Mouse (Mus musculus) limb, embryonic 12.5 days (tissue): ENCODE results near the gene T. TPM values are rescaled to one million over a fixed set of nuclear protein-coding genes. Genes with fewer than 3 reads are reported as not detected.
A peak's percentile ranks its signal among the peaks of the same experiment; 100 is the strongest.

ENCODE experiments used
- ATAC-seq: fragments of 200-750 bp; cut with Nextera tagmentation; 2 replicates; pipeline ENCODE4 v1.8.0; 2017; ENCODE audit warnings: low read depth, moderate TSS enrichment; ENCODE audit not compliant: insufficient number of reproducible peaks, insufficient read depth, low FRiP score, low TSS enrichment
- H3K27ac ChIP-seq: fragments of 300-500 bp; sonication (generic); 2 replicates; pipeline ENCODE4 v1.5.1; 2016; ENCODE audit warnings: mild to moderate bottlenecking, moderate library complexity
- H3K27me3 ChIP-seq: fragments of 300-500 bp; sonication (generic); 2 replicates; pipeline ENCODE4 v1.6.1; 2016; ENCODE audit warnings: mild to moderate bottlenecking, moderate library complexity
- H3K36me3 ChIP-seq: fragments of 300-500 bp; sonication (generic); 2 replicates; pipeline ENCODE4 v1.6.1; 2016; ENCODE audit warnings: mild to moderate bottlenecking, moderate library complexity
- H3K4me1 ChIP-seq: fragments of 300-500 bp; sonication (generic); replicated peaks from 2 replicates; pipeline ENCODE4 v1.6.1; 2016
- H3K4me2 ChIP-seq: fragments of 300-500 bp; sonication (generic); 2 replicates; pipeline ENCODE4 v1.6.1; 2016; ENCODE audit warnings: mild to moderate bottlenecking, moderate library complexity
- H3K4me3 ChIP-seq: fragments of 300-500 bp; sonication (generic); replicated peaks from 2 replicates; pipeline ENCODE4 v1.5.1; 2016; ENCODE audit warnings: mild to moderate bottlenecking
- H3K9ac ChIP-seq: fragments of 300-500 bp; sonication (generic); replicated peaks from 2 replicates; pipeline ENCODE4 v1.6.1; 2016; ENCODE audit warnings: mild to moderate bottlenecking, moderate library complexity
- H3K9me3 ChIP-seq: fragments of 300-500 bp; sonication (generic); 2 replicates; pipeline ENCODE4 v1.6.1; 2016; ENCODE audit warnings: mild to moderate bottlenecking, moderate library complexity
- WGBS: fragments of 180-500 bp; shearing (Covaris S2); methylation state at CpG from one replicate; pipeline ENCODE4 v1.1.7; 2016; 5-methylcytosine and 5-hydroxymethylcytosine counted together
- polyA plus RNA-seq: library from polyadenylated mRNA; unstranded; fragments of >200 nt; fragmentation: Nextera tagmentation; extraction: Ambion mirVana; gene quantifications from 2 replicates; pipeline ENCODE4 v1.2.1, GENCODE M21; 2016

T gene
- polyA plus RNA-seq, 1 experiment from 2014 or later = 1.5 TPM

- Histone ChIP-seq H3K27ac (peak overlapping the region; percentile 60), H3K4me3 (no peak overlapping the region)
These were observed 25.5 kb upstream of the T start for GRCm38 (mm10) chr17:8408589-8409295.

DNA sequence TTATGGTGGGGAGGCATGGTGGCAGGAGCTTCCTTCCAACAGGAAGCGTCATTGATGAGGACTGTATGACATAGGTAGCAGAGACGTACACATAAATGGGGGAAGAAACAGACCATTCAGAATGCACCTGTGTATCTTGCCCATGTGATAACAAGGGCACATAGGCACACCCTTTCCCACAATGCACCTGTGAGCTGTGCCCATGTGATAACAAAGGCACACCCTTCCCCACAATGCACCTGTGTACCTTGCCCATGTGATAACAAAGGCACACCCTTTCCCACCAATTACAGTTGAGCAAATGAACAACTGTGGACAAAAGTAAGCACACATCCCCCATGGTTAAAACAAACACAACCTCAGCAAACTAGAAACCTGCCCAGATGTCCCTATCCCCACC is 23.9 kb upstream of the T start:
- Histone ChIP-seq H3K4me3 (no peak overlapping the region), H3K4me1 (peaks cover 48% of the 10 kb centered on the region), H3K27me3 (peaks cover 24% of the 10 kb centered on the region), H3K27ac (no peak overlapping the region), H3K9me3 (no peaks in the 10 kb centered on the region), H3K9ac (no peak overlapping the region), H3K4me2 (no peak overlapping the region), H3K36me3 (no peaks in the 10 kb centered on the region)
- WGBS = 85% methylated on average over 2 of the region's 2 CpGs
- ATAC-seq = no peak

More at GRCm38 (mm10) chr17:8408589-8409295, 25.5 kb upstream of the T start:
- H3K36me3 ChIP-seq = no peaks in the 10 kb centered on the region
- 0 out of 2 replicates have a peak, but pooled peaks have one; percentile 24 for ATAC-seq
- 0 out of 2 replicates have a peak overlapping the region, but pooled peaks have one; percentile 27 for H3K9ac ChIP-seq
- peaks cover 40% of the 10 kb centered on the region for H3K4me1 ChIP-seq
- H3K4me2 ChIP-seq = peak overlapping the region; percentile 39
- WGBS = 2% methylated on average over 16 of the region's 16 CpGs
- H3K27me3 ChIP-seq = peaks cover 13% of the 10 kb centered on the region
- no peaks in the 10 kb centered on the region for H3K9me3 ChIP-seq

GRCm38 (mm10) chr17:8413656-8414055 is 20.6 kb upstream of the T start:
- 52% methylated on average over 5 of the region's 5 CpGs for WGBS
- Histone ChIP-seq H3K9me3 (no peaks in the 10 kb centered on the region), H3K4me3 (no peak overlapping the region), H3K9ac (no peak overlapping the region), H3K4me2 (no peak overlapping the region), H3K4me1 (peaks cover 30% of the 10 kb centered on the region), H3K27ac (no peak overlapping the region), H3K36me3 (no peaks in the 10 kb centered on the region), H3K27me3 (peaks cover 24% of the 10 kb centered on the region)
- ATAC-seq = no peak

GRCm38 (mm10) chr17:8415533-8415932 is 18.7 kb upstream of the T start:
- no peak for ATAC-seq
- H3K27ac ChIP-seq = no peak overlapping the region
- H3K9ac ChIP-seq = no peak overlapping the region
- H3K4me3 ChIP-seq = no peak overlapping the region
- H3K36me3 ChIP-seq = no peaks in the 10 kb centered on the region
- peaks cover 24% of the 10 kb centered on the region for H3K27me3 ChIP-seq
- H3K9me3 ChIP-seq = no peaks in the 10 kb centered on the region
- no peak overlapping the region; the same call in 1 of the 2 replicates for H3K4me2 ChIP-seq
- peaks cover 16% of the 10 kb centered on the region for H3K4me1 ChIP-seq
- WGBS = 13% methylated on average over 8 of the region's 8 CpGs

- Histone ChIP-seq H3K36me3 (no peaks in the 10 kb centered on the region), H3K9me3 (no peaks in the 10 kb centered on the region), H3K27ac (0 out of 2 replicates have a peak overlapping the region, but pooled peaks have one; percentile 12), H3K4me1 (peaks cover 16% of the 10 kb centered on the region), H3K27me3 (peaks cover 24% of the 10 kb centered on the region), H3K9ac (no peak overlapping the region), H3K4me2 (no peak overlapping the region), H3K4me3 (no peak overlapping the region)
- no peak for ATAC-seq
- 69% methylated on average over 8 of the region's 8 CpGs for WGBS
These were observed 17.4 kb upstream of the T start for GRCm38 (mm10) chr17:8416865-8417264.

- WGBS = 84% methylated on average over 1 of the region's 1 CpGs
These were observed 13.5 kb upstream of the T start for GRCm38 (mm10) chr17:8420739-8421138.

DNA sequence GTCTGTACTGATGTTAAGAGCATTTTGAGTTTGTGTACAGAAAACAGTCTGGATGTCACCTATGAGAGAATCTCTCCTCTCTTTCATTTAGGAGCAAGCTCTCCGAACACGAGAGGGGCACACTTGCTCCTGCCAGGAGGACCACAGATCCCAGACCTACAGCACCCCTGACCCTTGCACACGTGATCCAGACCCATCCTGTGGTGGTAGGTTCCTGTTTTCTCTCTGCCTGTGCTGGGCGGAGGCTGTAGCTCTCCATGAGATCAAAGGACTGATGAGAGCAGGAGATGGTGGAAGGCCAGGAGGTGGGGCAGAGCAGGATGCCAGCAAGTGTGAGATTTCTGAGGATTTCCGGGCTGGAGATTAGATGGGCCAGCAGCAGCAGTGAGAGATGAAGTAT is 12.7 kb upstream of the T start:
- H3K4me1 ChIP-seq = no peaks in the 10 kb centered on the region
- ATAC-seq = no peak
- no peaks in the 10 kb centered on the region for H3K36me3 ChIP-seq
- no peak overlapping the region for H3K4me2 ChIP-seq
- H3K4me3 ChIP-seq = no peak overlapping the region
- 14% methylated on average over 5 of the region's 5 CpGs for WGBS
- H3K9me3 ChIP-seq = no peaks in the 10 kb centered on the region
- H3K9ac ChIP-seq = no peak overlapping the region
- H3K27me3 ChIP-seq = no peaks in the 10 kb centered on the region
- no peak overlapping the region for H3K27ac ChIP-seq

More at GRCm38 (mm10) chr17:8420739-8421138, 13.5 kb upstream of the T start:
- ATAC-seq = no peak
- Histone ChIP-seq H3K9me3 (no peaks in the 10 kb centered on the region), H3K9ac (no peak overlapping the region), H3K4me3 (no peak overlapping the region), H3K36me3 (no peaks in the 10 kb centered on the region), H3K4me2 (no peak overlapping the region), H3K4me1 (peaks cover 3% of the 10 kb centered on the region; the same call in 1 of the 2 replicates), H3K27me3 (no peaks in the 10 kb centered on the region; the same call in 1 of the 2 replicates), H3K27ac (no peak overlapping the region)

DNA sequence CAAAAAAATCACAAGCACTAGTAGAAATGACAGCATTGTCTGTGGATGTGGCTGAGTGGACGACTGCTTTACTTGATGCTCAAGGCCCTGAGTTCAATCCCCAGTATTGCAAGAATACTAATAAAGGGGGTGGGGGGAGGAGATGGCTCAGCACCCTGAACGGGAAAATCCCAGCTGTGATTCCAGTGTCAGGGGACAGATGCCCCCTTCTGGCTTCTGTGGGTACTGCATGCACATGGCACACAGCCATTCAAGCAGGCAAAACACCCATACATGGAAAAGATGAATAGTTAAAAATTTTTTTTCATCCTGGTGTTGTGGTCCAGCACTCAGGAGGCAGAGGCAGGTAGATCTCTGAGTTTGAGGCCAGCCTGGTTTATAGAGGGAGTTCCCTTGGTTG is 10.9 kb upstream of the T start:
- Histone ChIP-seq H3K27me3 (peaks cover 13% of the 10 kb centered on the region), H3K36me3 (no peaks in the 10 kb centered on the region), H3K9me3 (no peaks in the 10 kb centered on the region), H3K4me2 (no peak overlapping the region), H3K9ac (no peak overlapping the region), H3K4me1 (no peaks in the 10 kb centered on the region), H3K27ac (no peak overlapping the region), H3K4me3 (no peak overlapping the region)
- WGBS = 52% methylated on average over 2 of the region's 2 CpGs
- ATAC-seq = no peak

DNA sequence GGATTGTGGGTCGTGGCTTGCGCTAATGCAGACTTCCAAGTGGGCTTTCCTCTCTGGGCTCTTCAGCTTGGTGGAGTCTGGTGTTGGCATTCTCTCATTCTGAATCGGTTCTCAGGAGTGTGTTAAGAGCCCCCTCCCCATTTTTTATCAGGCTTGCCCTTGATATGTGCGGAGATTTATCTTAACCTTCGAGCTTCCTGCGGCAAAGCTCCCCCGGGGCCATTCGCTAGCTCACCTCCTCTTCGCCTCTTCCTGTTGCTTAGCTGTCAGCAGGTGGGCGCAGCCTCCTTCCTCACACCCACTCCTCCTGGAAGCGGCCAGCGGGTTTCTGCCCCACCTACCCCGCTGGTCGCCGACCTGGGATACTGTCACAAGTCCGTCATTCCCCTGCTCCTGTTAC is 4.8 kb upstream of the T start:
- WGBS = under 1% methylated on average over 16 of the region's 16 CpGs
- no peaks in the 10 kb centered on the region for H3K9me3 ChIP-seq
- no peak overlapping the region for H3K27ac ChIP-seq
- ATAC-seq = no peak
- peaks cover 25% of the 10 kb centered on the region for H3K4me1 ChIP-seq
- H3K27me3 ChIP-seq = peaks cover 74% of the 10 kb centered on the region
- no peak overlapping the region for H3K4me2 ChIP-seq
- no peaks in the 10 kb centered on the region for H3K36me3 ChIP-seq
- no peak overlapping the region for H3K4me3 ChIP-seq
- H3K9ac ChIP-seq = no peak overlapping the region

- Histone ChIP-seq H3K27me3 (peaks cover 79% of the 10 kb centered on the region), H3K4me3 (no peak overlapping the region), H3K9me3 (no peaks in the 10 kb centered on the region), H3K4me2 (no peak overlapping the region), H3K4me1 (peaks cover 29% of the 10 kb centered on the region), H3K9ac (no peak overlapping the region), H3K27ac (no peak overlapping the region), H3K36me3 (no peaks in the 10 kb centered on the region)
- no peak for ATAC-seq
- WGBS = 2% methylated on average over 5 of the region's 5 CpGs
These were observed 4.3 kb upstream of the T start for GRCm38 (mm10) chr17:8429896-8430295.

GRCm38 (mm10) chr17:8432179-8432800 is 1.9 kb upstream of the T start:
- Histone ChIP-seq H3K9me3 (no peaks in the 10 kb centered on the region), H3K9ac (no peak overlapping the region), H3K27ac (no peak overlapping the region), H3K4me1 (peaks cover 35% of the 10 kb centered on the region), H3K4me3 (peak overlapping the region; percentile 41), H3K36me3 (no peaks in the 10 kb centered on the region), H3K4me2 (no peak overlapping the region), H3K27me3 (peaks cover 99% of the 10 kb centered on the region)
- WGBS = under 1% methylated on average over 17 of the region's 17 CpGs
- no peak for ATAC-seq
